Mouse (Mus musculus) kidney, postnatal 36 days (tissue): ENCODE data around the gene Scd2.
"Not testable (repeated sequence)": the region's sequence is repeated elsewhere in the genome, so short reads cannot be mapped to it uniquely, and the experiment has no call there.

ENCODE experiments used
- DNase-seq, 2 experiments: peaks; one replicate each; pipeline ENCODE4 v3.0.0; 2021 to 2022; ENCODE audit warnings: mixed read lengths in 2 of 2

Scd2 gene

DNA sequence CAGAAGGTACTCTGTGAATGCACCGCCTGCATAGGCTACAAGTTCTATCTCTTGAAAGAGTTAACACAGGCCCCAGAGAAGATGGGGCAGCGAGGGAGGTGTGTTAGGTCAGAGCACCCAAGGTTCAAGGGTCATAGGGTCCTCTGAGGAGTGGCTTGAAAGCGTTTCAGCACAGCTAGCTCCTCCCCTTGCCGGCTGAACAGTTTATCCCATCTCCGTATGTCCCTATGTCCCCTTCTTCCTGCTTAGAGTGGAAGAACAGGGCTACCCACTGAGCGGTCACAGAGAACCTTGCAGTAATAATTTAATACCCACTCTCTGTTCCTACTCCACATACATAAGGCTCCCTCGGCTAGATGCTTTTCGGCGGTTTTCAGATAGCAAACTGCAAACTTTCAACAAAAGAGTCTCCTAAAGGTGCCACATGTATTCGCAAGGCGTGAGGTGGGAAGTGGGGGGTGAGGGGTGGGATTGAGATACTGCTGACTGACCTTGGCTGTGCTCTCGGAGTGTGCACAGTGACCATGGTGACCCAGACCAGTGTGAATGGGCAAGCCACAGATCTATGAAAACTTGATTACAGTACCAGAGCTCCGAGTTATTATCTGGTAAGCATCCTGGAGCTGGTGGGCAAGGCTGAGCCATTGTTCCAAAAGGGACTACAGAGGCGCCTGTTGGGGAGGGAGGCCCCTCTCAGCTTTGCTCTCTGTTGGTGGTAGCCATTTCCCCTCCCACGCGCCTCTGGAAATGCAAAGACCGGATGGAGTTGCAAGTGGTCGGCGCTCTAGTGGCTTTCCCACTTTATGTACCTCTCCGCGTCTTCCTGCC lies at the start of gene Scd2:
Gene Scd2 (plus strand): TSS at position 734 of the 828 bp plus-strand sequence.
- peak in 1 of 2 experiments; percentile 27 for DNase-seq

DNA sequence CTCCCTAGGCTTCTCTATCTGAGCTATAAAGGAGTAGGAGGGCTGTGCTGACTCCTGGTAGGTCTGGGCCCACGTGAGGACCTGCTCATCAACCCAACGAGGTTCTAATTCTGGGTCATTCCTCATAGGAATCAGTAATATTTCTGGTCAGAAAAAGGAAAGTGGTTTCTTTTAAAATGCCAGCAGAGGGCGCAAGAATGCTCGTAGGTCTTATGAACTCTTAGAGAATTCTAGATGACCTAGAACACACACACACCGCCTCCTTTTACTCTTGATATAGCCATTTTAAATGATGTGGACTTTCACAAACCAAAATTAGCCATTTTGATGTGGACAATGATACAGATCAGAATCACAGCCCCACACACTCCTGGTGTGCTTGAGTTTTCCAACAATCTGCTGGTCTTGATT lies 47.7 kb upstream of the Scd2 start:
- peak; percentile 42 to 71 for DNase-seq

DNA sequence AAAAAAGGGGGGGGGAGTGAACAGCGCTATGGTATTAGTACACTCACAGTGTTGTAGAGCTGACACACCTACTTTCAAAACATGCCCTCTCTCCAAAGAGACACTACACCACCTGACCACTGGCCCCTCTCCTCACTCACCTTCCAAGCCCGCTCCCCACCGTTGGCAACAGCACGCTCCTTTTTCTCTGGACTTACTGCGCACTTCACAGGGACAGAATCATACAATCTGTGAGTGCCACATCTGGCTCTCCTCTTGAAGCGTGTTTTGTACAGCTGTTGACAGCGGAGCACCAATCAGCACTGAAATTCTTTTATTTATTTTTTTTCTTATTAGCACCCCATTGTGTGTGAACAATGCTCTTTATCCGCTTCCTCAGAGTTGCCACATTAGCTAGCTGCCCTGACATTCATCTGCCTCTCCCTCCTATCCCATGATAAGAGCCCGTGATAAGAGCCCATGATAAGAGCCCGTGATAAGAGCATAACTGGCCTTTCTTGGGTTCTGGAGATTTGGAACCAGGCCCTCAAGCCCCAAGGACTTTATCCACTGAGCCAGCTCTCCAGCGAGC lies 47.0 kb upstream of the Scd2 start:
- no peak for DNase-seq

DNA sequence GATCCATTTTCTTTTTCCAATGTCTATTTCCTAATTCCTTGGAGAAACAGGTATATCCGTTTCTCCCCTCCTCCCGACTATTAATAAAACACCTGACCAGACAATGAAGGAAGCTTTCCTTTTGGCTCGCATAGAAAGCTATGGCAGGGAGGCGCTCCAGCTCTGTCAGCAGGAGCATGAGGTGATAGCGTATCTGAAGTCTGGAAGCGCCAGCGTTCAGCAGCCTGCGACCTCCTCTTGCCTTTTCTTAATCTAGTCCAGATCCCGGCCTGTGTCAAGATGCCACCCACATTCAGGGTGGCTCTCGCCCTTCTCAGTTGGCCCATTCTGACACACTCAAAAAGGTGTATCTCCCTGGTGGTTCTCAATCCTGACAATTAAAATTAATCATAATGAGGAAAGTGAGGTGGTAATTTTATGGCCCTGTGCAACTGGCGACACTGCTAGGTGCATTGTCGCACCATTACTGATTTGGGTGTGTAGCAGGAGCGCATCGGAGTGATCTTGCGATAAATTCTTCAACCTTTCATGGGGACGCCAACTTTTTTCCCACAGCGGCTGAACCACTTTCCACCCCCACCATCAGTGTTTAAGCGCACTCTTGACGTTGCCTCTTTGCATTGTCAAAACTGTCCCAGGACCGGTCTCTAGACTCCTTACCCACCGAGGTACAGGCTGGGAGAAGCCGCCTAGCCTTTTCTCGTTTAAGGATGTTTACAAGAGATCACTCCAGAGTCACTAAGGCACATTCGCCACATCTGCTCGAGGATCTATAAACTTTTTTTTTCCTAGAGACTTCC lies 46.0 kb upstream of the Scd2 start:
- peak in 1 of 2 experiments; percentile 21 for DNase-seq

DNA sequence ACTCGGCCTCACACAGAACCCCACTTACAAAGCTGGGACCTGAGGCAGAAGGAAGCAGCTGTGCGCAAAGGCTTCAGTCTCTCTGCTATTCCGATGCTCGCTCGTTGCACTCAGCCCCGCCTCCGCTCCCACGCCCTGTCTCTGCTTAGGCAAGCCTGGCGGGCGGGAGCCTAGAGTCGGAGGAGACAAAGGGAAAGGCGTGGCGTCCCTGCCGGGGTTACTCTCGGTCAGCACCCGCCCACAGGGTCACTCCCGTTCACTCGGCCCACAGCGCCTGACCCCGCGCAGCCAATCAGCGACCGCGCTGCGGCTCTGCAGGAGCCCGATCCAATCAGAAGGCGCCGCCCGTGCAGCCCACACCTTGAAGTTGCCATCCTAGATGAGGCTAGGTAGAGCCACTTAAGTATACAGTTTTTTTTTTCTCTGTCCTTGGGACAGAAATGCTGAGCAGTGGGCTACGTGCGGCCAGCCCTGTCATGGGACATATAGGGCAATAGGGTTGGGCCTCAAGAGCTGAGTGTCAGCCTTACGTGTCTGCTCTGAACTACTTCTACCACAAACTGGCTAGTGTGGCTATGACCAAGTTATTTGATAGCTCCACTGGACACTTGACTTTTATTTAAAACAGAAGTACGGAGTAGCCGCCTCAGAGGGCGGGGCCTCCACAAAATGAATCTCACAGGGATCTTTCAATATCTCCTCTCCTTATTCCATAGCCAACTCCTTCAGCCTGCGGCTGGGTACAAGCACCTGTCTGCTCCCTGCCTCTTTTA lies 45.2 kb upstream of the Scd2 start:
- peak; percentile 97 for DNase-seq

DNA sequence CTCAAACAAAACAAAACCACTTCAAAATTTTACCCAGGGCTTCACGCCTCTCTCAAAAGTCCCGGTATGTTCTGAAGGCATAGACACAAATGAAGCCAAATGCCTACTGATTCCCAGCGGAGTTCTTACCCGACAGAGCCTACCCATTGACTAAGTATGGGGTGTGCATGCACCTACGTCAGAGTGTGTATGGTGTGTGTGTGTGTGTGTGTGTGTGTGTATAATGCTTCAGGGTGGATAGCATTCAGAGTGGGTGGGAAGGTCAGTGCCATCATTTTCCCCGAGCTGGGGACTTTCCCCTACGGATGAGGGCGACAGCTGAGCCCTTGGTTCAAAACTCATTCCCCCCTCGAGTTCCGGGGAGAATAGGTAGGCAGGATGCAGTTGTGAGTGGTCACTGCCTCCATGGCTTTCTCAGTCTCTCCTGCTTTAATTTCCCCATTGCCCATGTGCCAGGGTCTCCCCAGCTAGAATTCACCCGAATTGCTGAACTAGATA lies 44.6 kb upstream of the Scd2 start:
- no peak for DNase-seq

DNA sequence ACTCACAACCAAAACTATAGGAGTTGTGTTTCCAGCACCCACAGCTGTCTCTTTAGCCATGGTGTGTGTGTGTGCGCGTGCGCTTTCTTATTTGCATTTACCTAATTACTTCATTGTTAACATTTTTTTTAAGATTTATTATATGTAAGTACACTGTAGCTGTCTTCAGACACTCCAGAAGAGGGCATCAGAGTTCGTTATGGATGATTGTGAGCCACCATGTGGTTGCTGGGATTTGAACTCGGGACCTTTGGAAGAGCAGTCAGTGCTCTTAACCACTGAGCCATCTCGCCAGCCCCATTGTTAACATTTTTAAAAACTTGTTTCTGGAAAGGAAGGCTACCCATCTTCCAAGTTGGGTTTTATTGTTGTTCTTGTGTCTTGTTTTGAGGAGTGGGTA lies 42.3 kb upstream of the Scd2 start:
- not testable (repeated sequence) for DNase-seq

DNA sequence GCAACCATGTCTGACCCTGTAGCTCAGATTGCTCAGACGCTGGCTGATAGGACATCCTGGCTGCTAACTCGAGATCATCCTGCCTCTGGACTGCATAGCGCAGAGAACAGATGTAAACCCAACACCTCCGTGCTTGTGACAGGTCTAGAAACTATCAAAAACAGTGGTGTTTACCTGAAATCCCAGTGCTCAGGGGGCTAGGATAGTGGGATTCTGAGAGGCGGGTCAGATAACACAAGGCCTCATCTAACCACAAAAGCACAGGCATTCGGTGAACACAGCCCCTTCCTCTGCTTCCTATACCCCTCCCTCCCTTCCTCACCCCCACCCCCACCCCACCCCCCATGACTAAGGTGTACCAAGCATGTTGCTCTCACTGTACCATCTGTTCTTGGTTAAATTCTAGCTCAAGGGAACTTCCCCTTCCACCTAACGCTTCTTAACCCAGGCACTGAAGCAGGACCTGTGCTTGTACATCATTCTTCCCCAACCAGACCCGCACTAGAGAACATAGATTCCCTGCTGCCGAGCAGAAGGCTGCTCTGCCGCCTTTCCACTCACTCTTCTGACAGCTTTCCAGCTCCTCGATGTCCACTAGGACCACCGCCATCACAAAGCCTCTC lies 41.4 kb upstream of the Scd2 start:
- DNase-seq = no peak

DNA sequence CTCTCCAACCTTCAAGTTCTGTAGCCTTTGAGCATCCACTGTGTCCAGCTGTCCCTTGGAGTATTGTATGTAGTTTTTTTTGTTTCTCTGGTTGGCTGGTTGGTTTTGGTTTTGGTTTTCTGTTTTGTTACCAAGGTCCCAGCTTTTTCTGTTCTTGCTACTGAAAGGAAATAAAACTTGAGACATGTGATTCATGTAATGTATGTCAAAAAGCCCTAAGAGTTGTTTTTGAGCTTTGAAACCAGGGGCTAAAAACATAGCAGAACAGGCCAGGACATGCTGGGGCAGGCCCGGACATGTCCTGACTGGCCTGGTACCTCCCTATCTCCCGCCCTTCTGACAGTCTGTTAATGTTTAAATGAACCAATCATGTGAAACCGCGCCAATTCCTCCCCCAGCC lies 39.4 kb upstream of the Scd2 start:
- not testable (repeated sequence) for DNase-seq

DNA sequence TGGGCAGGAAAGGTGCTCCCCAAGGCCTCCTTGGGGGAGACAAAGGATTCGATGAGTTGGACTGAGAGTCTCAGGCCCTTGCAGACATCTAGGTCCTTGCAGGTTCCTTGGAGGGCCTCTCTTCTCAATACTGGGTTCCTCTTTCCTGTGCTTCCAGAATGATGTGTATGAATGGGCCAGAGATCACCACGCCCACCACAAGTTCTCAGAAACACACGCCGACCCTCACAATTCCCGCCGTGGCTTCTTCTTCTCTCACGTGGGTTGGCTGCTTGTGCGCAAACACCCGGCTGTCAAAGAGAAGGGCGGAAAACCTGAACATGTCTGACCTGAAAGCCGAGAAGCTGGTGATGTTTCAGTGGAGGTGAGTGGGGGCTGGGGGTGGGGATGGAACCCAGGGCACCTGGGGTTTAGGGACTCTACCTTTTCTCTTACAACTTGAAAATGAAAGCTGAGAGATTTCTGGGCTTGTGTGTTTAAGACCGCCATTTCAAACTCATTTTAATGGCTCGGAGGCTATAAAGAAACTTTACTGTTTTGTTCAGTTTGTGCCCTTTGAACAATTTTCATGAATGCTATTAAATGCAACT lies 36.0 kb upstream of the Scd2 start:
- DNase-seq = no peak

DNA sequence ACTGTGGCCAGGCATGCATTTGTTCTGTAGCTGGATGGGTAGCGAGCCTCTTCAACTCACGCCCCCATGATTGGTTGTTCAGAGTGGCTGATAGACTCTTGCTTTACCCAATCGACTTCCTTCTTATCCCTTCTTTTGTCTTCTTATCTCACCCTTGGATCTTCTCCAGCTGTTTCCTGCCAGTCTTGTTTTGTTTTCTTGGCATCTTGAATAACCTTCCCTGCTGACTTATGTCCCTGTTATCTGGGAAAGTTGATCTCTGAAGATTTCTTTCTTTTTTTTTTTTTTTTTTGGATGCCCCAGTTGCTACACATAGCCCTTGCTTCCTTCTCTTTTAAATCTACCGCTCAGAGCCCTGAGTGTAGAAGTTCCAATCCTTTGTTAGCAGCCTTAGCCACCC lies 34.0 kb upstream of the Scd2 start:
- DNase-seq = no peak

DNA sequence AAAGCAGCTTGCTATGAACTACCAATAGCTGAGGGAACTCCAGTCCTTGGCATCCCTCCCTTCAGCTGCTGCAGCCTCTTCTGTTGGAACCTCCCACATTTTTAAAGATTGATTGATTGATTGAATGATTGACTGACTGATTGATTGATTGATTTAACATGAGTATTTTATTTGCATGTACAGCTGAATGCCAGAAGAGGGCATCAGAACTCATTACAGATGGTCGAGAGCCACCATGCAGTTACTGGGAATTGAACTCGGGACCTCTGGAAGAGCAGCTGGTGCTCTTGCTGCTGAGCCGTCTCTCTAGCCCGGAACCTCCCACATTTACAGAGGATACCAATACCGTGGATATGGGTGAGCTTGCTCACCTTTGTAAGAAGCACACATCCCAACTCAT lies 33.0 kb upstream of the Scd2 start:
- DNase-seq = no peak

DNA sequence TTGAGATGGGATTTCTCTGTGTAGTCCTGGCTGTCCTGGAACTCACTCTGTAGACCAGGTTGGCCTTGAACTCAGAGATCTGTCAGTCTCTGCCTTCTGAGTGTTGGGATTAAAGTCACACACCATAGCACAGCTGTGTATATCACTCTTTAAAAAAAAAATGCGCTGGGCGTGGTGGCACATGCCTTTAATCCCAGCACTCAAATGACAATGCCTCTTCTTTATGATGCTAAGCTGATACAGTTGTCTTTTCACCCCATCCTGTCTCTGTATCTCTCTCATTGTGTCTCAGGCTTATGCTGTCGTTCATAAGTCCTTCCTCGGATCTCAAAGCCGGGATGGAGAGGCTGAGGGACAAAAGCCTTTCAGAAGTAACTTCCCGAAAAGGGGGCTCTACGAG lies 31.7 kb upstream of the Scd2 start:
- DNase-seq = no peak

DNA sequence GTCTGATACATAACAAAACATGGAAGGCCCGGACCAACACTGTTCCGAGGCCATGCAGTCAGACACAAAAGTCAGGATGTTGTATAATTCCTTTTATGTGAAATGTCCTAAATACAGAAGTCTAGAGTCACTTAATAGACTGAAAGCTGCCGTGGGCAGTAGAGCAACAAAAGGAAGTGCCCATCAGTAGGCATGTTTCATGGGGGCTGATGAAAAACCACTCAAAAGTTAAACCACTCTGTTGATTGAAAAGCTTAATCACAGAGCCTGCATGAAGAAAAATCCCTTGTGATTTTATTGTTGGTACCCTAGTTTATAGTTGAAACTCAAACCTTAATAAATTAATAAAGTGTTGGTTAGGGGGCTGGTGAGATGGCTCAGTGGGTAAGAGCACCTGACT lies 29.9 kb upstream of the Scd2 start:
- DNase-seq = no peak

DNA sequence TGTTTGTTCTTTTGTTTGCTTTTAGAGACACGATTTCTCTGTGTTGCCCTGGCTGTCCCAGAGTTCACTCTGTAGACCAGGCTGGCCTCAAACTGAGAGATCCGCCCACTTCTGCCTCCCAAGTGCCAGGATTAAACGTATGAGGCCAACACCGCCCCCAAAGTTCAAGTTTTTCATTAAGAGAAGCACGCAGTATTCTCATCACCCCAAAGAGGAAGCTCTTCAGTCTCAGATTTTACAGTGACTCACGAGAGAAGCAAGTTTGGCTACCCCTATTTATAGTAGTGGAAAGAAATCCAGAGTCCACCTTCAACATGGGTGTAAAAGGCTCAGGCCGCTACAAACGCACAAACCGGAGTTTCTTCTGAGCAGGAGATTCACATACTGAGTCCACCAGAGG lies 29.2 kb upstream of the Scd2 start:
- no peak for DNase-seq

DNA sequence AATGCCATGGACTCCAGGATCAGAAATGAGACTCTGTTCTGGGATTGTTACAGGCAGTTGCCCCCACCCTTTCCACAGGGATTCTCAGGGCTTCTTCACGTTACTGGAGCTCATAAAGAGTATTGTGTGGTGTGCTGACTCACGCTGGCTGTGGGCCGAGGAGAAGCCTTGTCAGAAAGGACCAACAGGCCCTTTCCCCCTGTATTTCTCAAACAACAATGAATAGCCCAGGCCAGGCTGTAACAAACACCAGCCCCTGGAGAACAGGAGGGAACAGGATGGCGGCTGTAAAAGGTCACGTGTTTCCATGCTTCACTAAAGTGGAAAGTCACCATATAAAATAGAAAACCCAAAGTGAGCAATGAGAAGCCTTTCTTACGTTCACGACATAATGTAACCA lies 28.2 kb upstream of the Scd2 start:
- no peak for DNase-seq

DNA sequence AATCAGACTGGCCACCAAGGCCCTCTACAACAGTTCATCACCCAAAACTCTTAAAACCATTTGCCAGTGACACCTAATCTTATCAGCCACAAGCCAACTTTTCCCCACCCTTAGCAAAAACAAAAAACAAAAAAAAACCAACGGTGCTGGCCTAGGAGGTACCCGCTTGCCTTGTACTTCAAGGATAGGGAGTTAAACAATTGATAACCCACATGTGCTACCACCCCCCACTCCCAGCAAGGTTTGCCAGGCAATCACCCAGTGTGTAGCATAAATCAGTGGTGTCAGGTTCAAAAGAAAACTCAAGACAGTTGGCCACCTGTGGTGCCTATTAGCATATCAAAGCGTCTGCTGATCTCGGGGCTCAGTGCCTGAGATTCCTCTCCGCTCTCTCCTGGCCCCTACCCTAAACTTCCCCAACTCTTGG lies 27.6 kb upstream of the Scd2 start:
- DNase-seq = no peak

DNA sequence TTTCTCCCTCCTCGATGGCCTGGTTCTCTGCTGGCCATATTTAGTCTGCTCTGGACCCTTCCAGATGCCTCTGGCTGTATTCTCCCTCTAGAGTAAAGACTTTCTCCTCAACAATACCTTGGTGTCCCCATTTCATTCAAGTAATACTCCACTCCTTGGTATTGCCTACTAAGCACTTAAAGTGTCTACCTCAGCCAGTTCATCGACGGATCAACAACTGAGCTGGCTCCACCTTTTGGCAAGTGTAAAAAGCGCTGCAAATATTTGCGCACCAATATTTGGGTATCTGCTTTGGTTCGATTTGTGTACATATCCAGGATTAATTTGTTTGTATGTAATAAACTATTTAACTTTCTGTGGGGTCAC lies 27.0 kb upstream of the Scd2 start:
- DNase-seq = peak in 1 of 2 experiments; percentile 13

DNA sequence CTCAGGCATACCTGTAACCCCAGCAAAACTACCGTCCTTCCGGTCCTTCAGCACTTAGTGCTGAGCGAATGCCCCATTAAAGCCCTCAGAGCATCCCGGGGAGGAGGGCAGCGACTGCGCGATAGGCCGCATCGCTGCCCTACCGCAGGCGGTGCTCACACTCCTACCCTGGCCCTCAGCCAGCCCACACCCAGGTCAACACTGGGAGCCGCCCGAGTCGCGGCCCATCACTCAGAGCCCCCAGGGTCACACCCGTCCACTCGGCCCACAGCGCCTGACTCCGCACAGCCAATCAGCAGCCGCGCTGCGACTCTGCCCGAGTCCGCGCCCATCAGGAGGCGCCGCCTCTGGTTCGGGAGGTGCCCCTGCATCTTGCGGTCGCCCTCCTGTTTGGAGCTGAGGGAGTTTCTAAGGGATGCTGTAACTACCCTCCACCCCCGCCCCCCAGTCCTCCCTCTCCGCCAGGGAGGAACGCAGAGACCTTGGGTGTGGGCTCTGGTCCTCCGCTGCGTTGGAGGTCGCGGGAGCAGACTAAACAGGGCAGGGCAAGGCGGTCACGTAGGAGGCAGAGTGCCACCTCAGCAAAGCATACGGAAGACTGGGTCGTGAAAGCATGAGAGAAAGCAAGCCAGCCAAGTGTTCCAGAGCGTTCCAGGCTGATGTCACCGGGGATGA lies 26.5 kb upstream of the Scd2 start:
- peak; percentile 79 to 85 for DNase-seq

DNA sequence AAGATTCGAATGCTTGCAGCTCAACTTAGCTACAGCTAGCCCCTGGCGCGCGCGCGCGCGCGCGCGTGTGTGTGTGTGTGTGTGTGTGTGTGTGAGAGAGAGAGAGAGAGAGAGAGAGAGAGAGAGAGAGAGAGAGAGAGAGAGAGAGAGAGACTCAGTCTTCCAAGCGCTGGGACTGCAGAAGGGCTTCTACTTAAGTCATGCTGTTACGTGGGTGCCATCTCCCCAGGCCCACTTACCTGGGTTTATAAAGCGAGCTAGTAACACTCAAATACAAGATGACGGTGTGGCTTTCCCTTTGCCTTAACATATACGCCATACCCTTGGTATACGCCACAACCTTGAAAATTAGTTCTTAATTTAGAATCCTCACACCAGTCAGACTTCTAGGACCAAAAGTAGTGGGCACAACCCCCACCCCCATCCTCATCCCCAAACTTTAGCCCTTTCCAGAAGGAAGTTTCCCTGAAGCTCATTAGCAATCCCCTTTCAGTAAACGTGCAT lies 25.9 kb upstream of the Scd2 start:
- DNase-seq = no peak

DNA sequence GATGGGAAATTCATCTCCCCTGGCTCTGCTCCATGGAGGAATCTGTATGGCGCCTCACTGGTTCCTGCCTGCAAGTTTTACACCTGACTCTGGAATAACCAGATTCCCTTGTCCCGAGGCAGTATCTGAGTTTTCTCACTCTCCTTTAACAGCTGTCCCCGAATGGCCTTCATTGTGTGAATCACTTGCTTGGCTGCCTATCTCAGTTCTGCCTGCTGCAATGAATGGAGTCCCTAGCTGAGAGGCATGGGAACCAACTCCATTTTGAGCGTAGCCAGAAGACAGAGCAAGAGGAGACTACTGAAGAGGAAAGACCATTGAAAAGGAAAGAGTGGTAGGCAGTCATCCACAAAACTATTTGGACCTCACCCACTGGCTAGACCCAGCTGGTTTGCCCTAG lies 19.8 kb upstream of the Scd2 start:
- DNase-seq = no peak
